Mouse (Mus musculus) ovary, adult 2 months (tissue): ENCODE data around the gene Fan1. TPM values are rescaled to one million over a fixed set of nuclear protein-coding genes. Genes with fewer than 3 reads are reported as not detected.

Source experiments
- polyA plus RNA-seq: library from polyadenylated mRNA; depleted of rRNA; stranded (reverse); fragments of >200 nt; gene quantifications from 2 replicates; pipeline ENCODE4 v1.2.3, GENCODE M21; 2012; rRNA removed

Gene Fan1
- polyA plus RNA-seq, result 3.6 and 4.4 TPM in 2 replicates

GRCm38 (mm10) chr7:64373830-64374562 is at the start of gene Fan1:
Gene Fan1 (minus strand): TSS chr7:64374095.

DNA sequence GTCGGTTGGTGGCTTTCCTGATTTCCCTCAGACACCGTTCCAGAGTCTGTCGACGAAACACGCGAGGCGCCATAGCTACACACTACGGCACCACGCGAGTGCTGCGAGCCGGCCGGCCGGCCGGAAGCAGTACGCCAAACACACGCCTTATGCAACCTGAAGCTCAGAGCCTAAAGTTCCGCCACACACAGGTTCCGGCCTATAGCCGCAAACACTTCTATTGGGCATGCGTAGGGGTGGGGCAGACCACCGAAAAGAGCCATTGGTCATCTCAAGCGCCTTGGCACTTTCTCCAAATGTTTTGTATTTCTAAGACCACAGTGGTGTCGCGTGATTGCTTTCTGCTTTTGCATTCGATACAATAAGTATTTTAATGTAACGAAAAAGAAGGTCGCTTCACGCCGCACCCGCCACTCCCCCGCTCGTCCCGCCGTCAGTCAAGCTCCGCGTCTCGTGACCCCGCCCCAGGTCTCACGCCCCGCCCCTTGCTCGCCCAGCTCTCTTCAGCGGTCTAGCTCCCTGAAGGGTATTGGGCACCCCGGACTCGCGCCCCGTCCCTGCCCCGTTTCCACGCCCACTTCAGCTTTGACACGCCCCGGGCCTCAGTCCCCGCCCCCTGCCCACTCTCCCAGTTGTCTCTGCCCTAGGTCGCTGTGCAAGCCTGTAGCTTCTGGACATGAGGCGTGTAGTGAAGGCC is 18.4 kb upstream of the Fan1 start, which contains the start of the genes Mphosph10 and Mcee:
Gene Mphosph10, minus strand, starts transcription at position 147 of the 697 bp plus-strand sequence.
Gene Mcee, plus strand, starts transcription at position 486 of the 697 bp plus-strand sequence.

Other genes with a start within 250 kb of the Fan1 start
- gene Trpm1, start 220.3 kb downstream of the Fan1 start, polyA plus RNA-seq, result 0.05 and 0.26 TPM in 2 replicates
- 5.8 and 6.3 TPM in 2 replicates for gene Mtmr10, start 86.4 kb downstream of the Fan1 start, polyA plus RNA-seq
- gene Mphosph10, start 18.2 kb upstream of the Fan1 start, polyA plus RNA-seq, result 0.30 and 0.44 TPM in 2 replicates
- gene Mcee, start 18.5 kb upstream of the Fan1 start, polyA plus RNA-seq, result 13.7 and 17.5 TPM in 2 replicates
- 5.6 and 7.2 TPM in 2 replicates for gene Apba2, start 127.6 kb upstream of the Fan1 start, polyA plus RNA-seq